Mouse (Mus musculus): Measurements from ENCODE around the gene Mgarp.
A peak's percentile ranks its signal among the peaks of the same experiment; 100 is the strongest.
"Not testable (repeated sequence)": the region's sequence is repeated elsewhere in the genome, so short reads cannot be mapped to it uniquely, and the experiment has no call there.

Gene Mgarp

GRCm38 (mm10) chr3:51397700-51398299 lies 1.3 kb upstream of the Mgarp start:
- DNase-seq (ENCODE audit: low spot score in 2 of 2): no peak

GRCm38 (mm10) chr3:51395461-51396145 lies 935 bp downstream of the Mgarp start:
- no peak for DNase-seq (ENCODE audit: low spot score in 2 of 2)

GRCm38 (mm10) chr3:51394881-51395280 lies 1.7 kb downstream of the Mgarp start:
- no peak for DNase-seq (ENCODE audit: low spot score in 2 of 2)

- no peak for DNase-seq (ENCODE audit: low spot score in 2 of 2)
These were observed 2.9 kb downstream of the Mgarp start for GRCm38 (mm10) chr3:51393651-51394050.

GRCm38 (mm10) chr3:51393018-51393417 lies 3.5 kb downstream of the Mgarp start:
- not testable (repeated sequence) for DNase-seq (ENCODE audit: low spot score in 2 of 2)

- DNase-seq (ENCODE audit: low spot score in 2 of 2): no peak
These were observed 4.9 kb downstream of the Mgarp start for GRCm38 (mm10) chr3:51391591-51391990.

GRCm38 (mm10) chr3:51391095-51391494 lies 5.4 kb downstream of the Mgarp start:
- no peak for DNase-seq (ENCODE audit: low spot score in 2 of 2)

- DNase-seq (ENCODE audit: low spot score in 2 of 2): no peak
These were observed 7.6 kb downstream of the Mgarp start for GRCm38 (mm10) chr3:51388904-51389303.

GRCm38 (mm10) chr3:51387868-51388381 lies 8.6 kb downstream of the Mgarp start:
- DNase-seq (ENCODE audit: low spot score in 2 of 2): no peak

GRCm38 (mm10) chr3:51387134-51387451 lies 9.4 kb downstream of the Mgarp start:
- DNase-seq (ENCODE audit: low spot score in 2 of 2): no peak

GRCm38 (mm10) chr3:51386441-51387133 lies 10.0 kb downstream of the Mgarp start:
- DNase-seq (ENCODE audit: low spot score in 2 of 2): no peak

- DNase-seq (ENCODE audit: low spot score in 2 of 2): no peak
These were observed 13.1 kb downstream of the Mgarp start for GRCm38 (mm10) chr3:51383409-51383808.

GRCm38 (mm10) chr3:51380660-51381014 lies 15.9 kb downstream of the Mgarp start:
- no peak for DNase-seq (ENCODE audit: low spot score in 2 of 2)

- no peak for DNase-seq (ENCODE audit: low spot score in 2 of 2)
These were observed 16.5 kb downstream of the Mgarp start for GRCm38 (mm10) chr3:51379786-51380659.

- no peak for DNase-seq (ENCODE audit: low spot score in 2 of 2)
These were observed 17.9 kb downstream of the Mgarp start for GRCm38 (mm10) chr3:51378665-51378946.

- peak; percentile 15 to 18 for DNase-seq (ENCODE audit: low spot score in 2 of 2)
These were observed 18.5 kb downstream of the Mgarp start for GRCm38 (mm10) chr3:51377878-51378664.

GRCm38 (mm10) chr3:51375307-51376265 lies 21.0 kb downstream of the Mgarp start:
- peak; percentile 22 to 64 for DNase-seq (ENCODE audit: low spot score in 2 of 2)

GRCm38 (mm10) chr3:51373544-51373943 lies 23.0 kb downstream of the Mgarp start:
- DNase-seq (ENCODE audit: low spot score in 2 of 2): no peak

- no peak for DNase-seq (ENCODE audit: low spot score in 2 of 2)
These were observed 23.7 kb downstream of the Mgarp start for GRCm38 (mm10) chr3:51372883-51373282.

- DNase-seq (ENCODE audit: low spot score in 2 of 2): no peak
These were observed 24.7 kb downstream of the Mgarp start for GRCm38 (mm10) chr3:51371826-51372225.
